Mouse (Mus musculus): Measurements from ENCODE around the gene Arhgap15. TPM values are rescaled to one million over a fixed set of nuclear protein-coding genes. Genes with fewer than 3 reads are reported as not detected.

The Arhgap15 gene
- total RNA-seq, 2 experiments from 2014 or later: 6.7 to 8.0 TPM

GRCm38 (mm10) chr2:44416331-44416730 lies 667.7 kb downstream of the Arhgap15 start:
- DNase-seq (ENCODE audit: low spot score in 2 of 2): no peak

- DNase-seq (ENCODE audit: low spot score in 2 of 2): no peak
Observed at GRCm38 (mm10) chr2:44419547-44420225, 671.1 kb downstream of the Arhgap15 start.

- no peak for DNase-seq (ENCODE audit: low spot score in 2 of 2)
Observed at GRCm38 (mm10) chr2:44430521-44430920, 681.9 kb downstream of the Arhgap15 start.

GRCm38 (mm10) chr2:44436652-44437051 lies 688.0 kb downstream of the Arhgap15 start:
- no peak for DNase-seq (ENCODE audit: low spot score in 2 of 2)

GRCm38 (mm10) chr2:44437496-44438057 lies 689.0 kb downstream of the Arhgap15 start:
- no peak for DNase-seq (ENCODE audit: low spot score in 2 of 2)

GRCm38 (mm10) chr2:44438070-44438469 lies 689.4 kb downstream of the Arhgap15 start:
- DNase-seq (ENCODE audit: low spot score in 2 of 2): no peak

- DNase-seq (ENCODE audit: low spot score in 2 of 2): no peak
Observed at GRCm38 (mm10) chr2:44444938-44445337, 696.3 kb downstream of the Arhgap15 start.

Other genes starting within 250 kb of the Arhgap15 start
- gene Kynu, start 193.5 kb upstream of the Arhgap15 start, total RNA-seq (2021): under 1 TPM in 1 of 2 experiments, not detected in 1; 0.16 TPM

All from layer of hippocampus, postnatal 10 days (tissue).